Mouse (Mus musculus) embryonic facial prominence, embryonic 15.5 days (tissue): ENCODE results near the gene Cerkl. TPM values are rescaled to one million over a fixed set of nuclear protein-coding genes. Genes with fewer than 3 reads are reported as not detected.

Experiments used
- ATAC-seq: fragments of 200-750 bp; cut with Nextera tagmentation; 2 replicates; pipeline ENCODE4 v1.8.0; 2017; ENCODE audit warnings: low read depth, moderate TSS enrichment; ENCODE audit not compliant: insufficient number of reproducible peaks, low FRiP score, low TSS enrichment
- H3K27ac ChIP-seq: fragments of 300-500 bp; sonication (generic); replicated peaks from 2 replicates; pipeline ENCODE4 v1.5.1; 2015; ENCODE audit warnings: mild to moderate bottlenecking, inconsistent platforms
- H3K27me3 ChIP-seq: fragments of 300-500 bp; sonication (generic); 2 replicates; pipeline ENCODE4 v1.6.1; 2015; ENCODE audit warnings: inconsistent platforms
- H3K36me3 ChIP-seq: fragments of 300-500 bp; sonication (generic); 2 replicates; pipeline ENCODE4 v1.6.1; 2015; ENCODE audit warnings: mild to moderate bottlenecking, inconsistent platforms
- H3K4me1 ChIP-seq: fragments of 300-500 bp; sonication (generic); 2 replicates; pipeline ENCODE4 v1.6.1; 2015; ENCODE audit warnings: inconsistent platforms
- H3K4me2 ChIP-seq: fragments of 300-500 bp; sonication (generic); replicated peaks from 2 replicates; pipeline ENCODE4 v1.6.1; 2015; ENCODE audit warnings: mild to moderate bottlenecking, inconsistent platforms
- H3K4me3 ChIP-seq: fragments of 300-500 bp; sonication (generic); replicated peaks from 2 replicates; pipeline ENCODE4 v1.5.1; 2015; ENCODE audit warnings: mild to moderate bottlenecking, inconsistent platforms
- H3K9ac ChIP-seq: fragments of 300-500 bp; sonication (generic); 2 replicates; pipeline ENCODE4 v1.6.1; 2015; ENCODE audit warnings: inconsistent platforms
- H3K9me3 ChIP-seq: fragments of 300-500 bp; sonication (generic); replicated peaks from 2 replicates; pipeline ENCODE4 v1.6.1; 2016; ENCODE audit warnings: inconsistent platforms
- WGBS: fragments of 180-500 bp; shearing (Covaris S2); methylation state at CpG from one replicate; pipeline ENCODE4 v1.1.7; 2015; 5-methylcytosine and 5-hydroxymethylcytosine counted together
- polyA plus RNA-seq: library from polyadenylated mRNA; unstranded; fragments of >200 nt; fragmentation: Nextera tagmentation; extraction: Ambion mirVana; gene quantifications from 2 replicates; pipeline ENCODE4 v1.2.1, GENCODE M21; 2015

Gene Cerkl
- polyA plus RNA-seq, 1 experiment from 2014 or later = 4.0 TPM

DNA sequence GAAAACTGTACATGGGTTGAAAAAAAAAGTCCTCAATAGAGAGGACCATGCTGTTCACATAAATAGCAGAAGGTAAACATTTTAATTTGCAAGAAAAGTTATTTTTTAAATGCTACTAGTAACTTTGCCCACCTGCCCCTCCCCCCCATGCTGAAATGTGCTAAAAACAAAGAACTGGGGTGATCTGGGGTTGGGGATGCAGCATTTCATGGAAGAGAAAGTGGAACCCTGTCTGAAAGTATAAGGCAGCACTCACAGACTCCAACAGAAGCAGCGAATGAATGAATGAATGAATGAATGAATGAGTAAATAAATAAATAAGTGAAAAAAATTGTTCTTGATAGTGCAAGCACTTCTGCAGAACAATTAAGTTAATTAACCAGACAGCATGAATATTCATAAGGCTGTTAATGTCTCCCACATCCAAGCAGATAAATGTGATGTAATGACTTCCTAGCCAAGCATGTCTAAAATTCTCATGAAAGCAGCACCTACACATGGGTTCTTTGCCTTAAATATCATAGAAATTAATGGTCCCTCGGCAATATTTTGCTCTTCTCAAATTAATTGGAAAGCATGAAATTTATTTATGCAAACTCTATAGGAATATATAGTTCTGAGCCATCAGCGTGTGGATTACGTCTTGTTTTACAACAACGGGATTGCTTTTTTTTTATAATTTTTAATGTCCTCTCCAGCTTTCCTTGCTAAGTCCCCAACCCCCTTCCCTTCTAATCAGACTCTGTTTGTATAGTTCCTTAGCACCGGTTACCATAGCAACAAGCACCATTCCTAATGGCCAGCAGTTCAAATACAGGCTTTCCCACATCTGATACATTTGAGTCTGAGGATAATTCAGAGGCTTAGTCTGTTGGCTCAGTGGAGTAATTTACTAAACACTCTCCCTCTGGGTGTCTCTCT, 105.1 kb downstream of the Cerkl start:
- Histone ChIP-seq H3K27ac (no peak overlapping the region), H3K9ac (no peak overlapping the region), H3K4me1 (no peaks in the 10 kb centered on the region), H3K27me3 (no peaks in the 10 kb centered on the region), H3K36me3 (no peaks in the 10 kb centered on the region), H3K4me2 (no peak overlapping the region), H3K9me3 (no peaks in the 10 kb centered on the region), H3K4me3 (no peak overlapping the region)
- WGBS = 68% methylated on average over 6 of the region's 6 CpGs
- no peak for ATAC-seq

DNA sequence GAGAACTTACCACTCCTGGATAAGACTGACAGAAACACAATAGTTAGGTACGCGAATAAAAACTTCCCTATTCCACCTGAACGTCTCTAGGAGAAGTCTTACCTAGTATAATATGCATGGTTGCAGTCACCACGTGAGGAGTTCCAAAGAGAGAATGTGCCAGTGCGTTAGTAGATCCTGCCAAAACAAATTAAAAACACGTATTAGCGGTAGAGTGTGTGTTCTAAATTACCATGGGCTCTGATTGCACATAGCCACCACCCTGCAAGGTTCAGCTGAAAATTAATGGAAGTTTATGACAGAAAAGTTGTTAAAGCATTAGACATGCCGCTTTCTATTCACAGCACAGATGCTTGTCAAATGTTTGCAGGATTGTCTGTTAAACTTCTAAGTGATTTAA, 113.5 kb downstream of the Cerkl start:
- H3K4me2 ChIP-seq = no peak overlapping the region
- WGBS = 63% methylated on average over 8 of the region's 8 CpGs
- ATAC-seq = no peak
- no peak overlapping the region for H3K27ac ChIP-seq
- H3K27me3 ChIP-seq = no peaks in the 10 kb centered on the region
- H3K4me1 ChIP-seq = no peaks in the 10 kb centered on the region
- no peaks in the 10 kb centered on the region for H3K9me3 ChIP-seq
- no peak overlapping the region for H3K9ac ChIP-seq
- no peaks in the 10 kb centered on the region for H3K36me3 ChIP-seq
- H3K4me3 ChIP-seq = no peak overlapping the region

DNA sequence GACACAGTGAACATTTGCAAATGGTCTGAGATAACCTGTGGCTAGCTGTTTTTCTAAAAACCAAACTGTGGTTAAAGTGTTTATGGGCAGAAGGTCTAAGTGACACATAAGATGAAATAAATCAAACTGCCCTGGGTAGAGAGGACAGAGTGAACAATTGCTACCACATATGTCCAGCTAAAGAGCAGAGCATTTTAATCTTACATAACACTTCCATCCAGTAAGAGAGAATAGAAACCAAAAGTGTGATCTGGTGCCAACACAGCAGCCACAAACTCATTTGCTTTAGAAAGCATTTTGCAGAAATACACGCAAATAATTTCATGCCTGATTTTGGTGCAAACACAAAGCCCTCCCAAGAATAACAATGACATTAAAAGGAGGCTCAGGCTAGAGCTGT, 117.6 kb downstream of the Cerkl start:
- Histone ChIP-seq H3K9ac (no peak overlapping the region), H3K4me2 (no peak overlapping the region), H3K9me3 (0 out of 2 replicates have a peak, but pooled peaks cover 5% of the 10 kb centered on the region), H3K4me3 (no peak overlapping the region), H3K27ac (no peak overlapping the region), H3K27me3 (no peaks in the 10 kb centered on the region), H3K36me3 (no peaks in the 10 kb centered on the region), H3K4me1 (no peaks in the 10 kb centered on the region)
- ATAC-seq = no peak
- WGBS = 53% methylated on average over 1 of the region's 1 CpGs

DNA sequence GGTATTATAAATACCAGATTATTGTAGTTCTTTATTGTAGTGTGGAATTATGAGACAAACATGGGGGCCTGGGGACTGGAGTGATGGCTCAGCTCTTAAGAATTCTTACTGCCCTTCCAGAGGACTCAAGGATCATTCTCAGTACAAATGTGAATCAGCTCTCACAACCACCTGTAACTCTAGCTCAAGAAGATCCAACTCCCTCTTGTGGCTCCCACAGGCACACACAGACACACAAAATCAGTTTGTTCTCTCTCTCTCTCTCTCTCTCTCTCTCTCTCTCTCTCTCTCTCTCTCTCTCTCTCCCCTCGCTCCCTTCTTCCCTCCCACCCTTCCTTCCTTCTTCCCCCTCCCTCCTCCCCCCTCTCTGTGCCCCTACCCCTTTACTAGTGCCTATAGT, 120.4 kb downstream of the Cerkl start:
- Histone ChIP-seq H3K4me2 (no peak overlapping the region), H3K27me3 (no peaks in the 10 kb centered on the region), H3K9me3 (0 out of 2 replicates have a peak, but pooled peaks cover 5% of the 10 kb centered on the region), H3K4me3 (no peak overlapping the region), H3K9ac (no peak overlapping the region), H3K36me3 (no peaks in the 10 kb centered on the region), H3K4me1 (no peaks in the 10 kb centered on the region), H3K27ac (no peak overlapping the region)
- no peak for ATAC-seq
- 64% methylated on average over 1 of the region's 1 CpGs for WGBS

DNA sequence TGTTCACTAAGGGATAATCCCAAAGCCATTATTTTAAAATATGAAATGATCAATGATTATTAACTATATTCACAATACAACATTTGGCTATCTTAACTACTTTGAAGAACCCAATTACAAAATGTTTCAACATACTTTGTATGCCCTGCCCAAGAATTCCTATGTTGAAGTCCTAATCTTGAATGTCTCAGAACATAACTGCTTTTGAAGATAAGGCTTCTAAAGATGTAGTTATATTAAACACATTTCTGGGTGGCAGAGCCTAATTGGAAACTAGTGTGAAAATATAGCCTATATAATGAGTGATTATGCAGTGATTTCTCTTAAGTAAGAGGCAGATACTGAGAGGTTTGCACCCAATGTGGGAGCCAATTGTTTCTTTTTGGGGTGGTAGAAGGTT, 121.9 kb downstream of the Cerkl start:
- Histone ChIP-seq H3K9ac (no peak overlapping the region), H3K9me3 (0 out of 2 replicates have a peak, but pooled peaks cover 5% of the 10 kb centered on the region), H3K4me2 (no peak overlapping the region), H3K36me3 (no peaks in the 10 kb centered on the region), H3K27me3 (no peaks in the 10 kb centered on the region), H3K27ac (no peak overlapping the region), H3K4me3 (no peak overlapping the region), H3K4me1 (no peaks in the 10 kb centered on the region)
- ATAC-seq = no peak

DNA sequence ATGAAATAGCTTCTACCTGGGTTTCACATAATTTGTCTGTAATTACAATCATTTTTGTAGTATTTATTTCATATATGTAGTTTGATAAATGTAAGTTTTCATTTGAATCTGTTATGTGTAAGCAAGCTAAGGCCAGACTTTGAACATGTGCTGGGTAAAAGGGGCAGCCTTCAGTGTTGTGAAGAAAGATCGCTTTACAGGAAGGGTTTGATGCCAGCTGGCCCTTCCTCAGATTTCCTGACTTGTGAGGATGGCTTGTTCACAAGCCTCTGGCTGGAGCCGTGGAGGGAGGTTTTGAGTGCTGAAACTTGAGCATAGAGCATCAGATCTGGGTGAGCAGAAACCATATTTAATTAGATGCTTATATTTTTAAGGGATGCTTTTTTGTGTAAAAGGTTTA, 128.5 kb downstream of the Cerkl start:
- Histone ChIP-seq H3K27ac (no peak overlapping the region), H3K4me1 (no peaks in the 10 kb centered on the region), H3K9me3 (no peaks in the 10 kb centered on the region), H3K9ac (no peak overlapping the region), H3K4me2 (no peak overlapping the region), H3K27me3 (no peaks in the 10 kb centered on the region), H3K36me3 (no peaks in the 10 kb centered on the region), H3K4me3 (no peak overlapping the region)
- ATAC-seq = no peak
- 23% methylated on average over 2 of the region's 2 CpGs for WGBS

DNA sequence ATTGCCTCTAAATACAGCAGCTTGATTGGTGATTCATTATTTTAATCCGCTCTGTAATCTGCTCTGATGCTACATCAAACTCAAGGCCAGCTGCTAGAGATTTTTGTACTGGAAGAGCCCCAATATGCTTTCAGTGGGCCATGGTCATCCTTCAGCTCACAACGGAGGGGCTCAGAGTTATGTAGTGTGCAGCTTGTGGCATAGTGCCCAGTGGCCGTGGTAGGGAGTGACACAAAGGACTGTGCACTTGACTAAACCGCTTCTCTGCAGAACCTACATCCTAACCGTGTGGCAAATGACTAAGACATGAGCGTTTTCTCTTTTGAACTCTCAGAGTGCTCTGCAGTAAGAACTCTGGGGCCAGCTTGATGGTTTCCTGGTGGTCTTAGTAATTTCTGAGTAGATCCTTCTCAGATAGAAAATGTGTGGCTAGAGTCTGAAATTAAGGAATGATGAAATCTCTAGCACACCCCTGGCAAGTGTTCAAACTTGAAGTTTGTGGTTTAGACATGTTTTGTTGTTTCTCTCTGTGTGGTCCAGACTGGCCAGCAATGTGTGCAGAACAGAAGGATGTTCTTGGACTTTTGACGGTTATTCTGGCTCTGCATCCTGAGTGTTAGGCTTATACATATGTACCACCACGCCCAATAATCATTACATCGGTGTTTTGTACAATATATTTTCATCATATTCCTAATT, 140.3 kb downstream of the Cerkl start:
- no peak overlapping the region for H3K9ac ChIP-seq
- H3K4me3 ChIP-seq = no peak overlapping the region
- H3K27me3 ChIP-seq = no peaks in the 10 kb centered on the region
- ATAC-seq = no peak
- 62% methylated on average over 9 of the region's 9 CpGs for WGBS
- 0 out of 2 replicates have a peak, but pooled peaks cover 6% of the 10 kb centered on the region for H3K36me3 ChIP-seq
- 0 out of 2 replicates have a peak, but pooled peaks cover 4% of the 10 kb centered on the region for H3K4me1 ChIP-seq
- H3K27ac ChIP-seq = 0 out of 2 replicates have a peak overlapping the region, but pooled peaks have one; percentile 48
- no peaks in the 10 kb centered on the region for H3K9me3 ChIP-seq
- H3K4me2 ChIP-seq = no peak overlapping the region

DNA sequence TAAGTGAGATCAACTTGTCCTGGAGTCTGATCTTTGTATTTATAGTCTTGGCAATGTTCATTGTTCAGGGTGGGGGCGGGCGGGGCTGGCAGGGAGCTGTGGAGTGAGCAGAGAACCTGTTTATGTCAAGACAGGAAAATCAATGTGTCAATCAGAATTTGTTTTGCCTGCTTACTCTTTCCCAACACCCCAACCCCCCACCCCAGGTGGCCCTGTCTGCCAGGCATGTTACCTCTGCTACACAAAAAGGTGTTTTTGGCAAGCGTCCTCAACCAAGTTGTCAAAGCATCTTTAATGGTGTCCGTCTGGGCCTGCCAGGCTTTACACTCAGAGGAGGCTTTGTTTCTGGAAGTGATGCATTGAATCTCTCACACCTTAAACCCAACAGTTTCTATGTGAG, 141.5 kb downstream of the Cerkl start:
- WGBS = 79% methylated on average over 4 of the region's 4 CpGs
- H3K9ac ChIP-seq = no peak overlapping the region
- H3K9me3 ChIP-seq = no peaks in the 10 kb centered on the region
- H3K4me2 ChIP-seq = no peak overlapping the region
- H3K4me1 ChIP-seq = 0 out of 2 replicates have a peak, but pooled peaks cover 4% of the 10 kb centered on the region
- H3K4me3 ChIP-seq = no peak overlapping the region
- no peak for ATAC-seq
- H3K36me3 ChIP-seq = 0 out of 2 replicates have a peak, but pooled peaks cover 6% of the 10 kb centered on the region
- H3K27me3 ChIP-seq = no peaks in the 10 kb centered on the region
- no peak overlapping the region for H3K27ac ChIP-seq

DNA sequence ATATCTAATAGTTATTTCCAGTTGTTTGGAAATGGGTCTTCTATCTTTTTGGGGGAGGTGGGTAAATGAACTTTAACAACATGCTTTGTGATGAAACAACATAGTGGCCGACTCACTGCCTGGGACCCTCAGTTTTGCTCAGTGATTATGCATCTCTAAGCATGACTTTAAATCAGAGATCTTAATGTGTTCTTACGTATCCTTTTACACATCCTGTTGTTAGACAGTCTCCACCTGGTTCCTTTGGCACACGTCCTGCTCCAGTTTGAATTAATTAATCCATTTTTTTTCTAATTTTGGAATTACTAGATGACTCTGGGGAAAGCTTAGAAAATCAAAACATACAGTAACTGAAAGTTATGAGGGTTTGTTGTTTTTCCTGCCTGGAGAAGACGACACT, 144.1 kb downstream of the Cerkl start:
- no peaks in the 10 kb centered on the region for H3K9me3 ChIP-seq
- H3K27me3 ChIP-seq = no peaks in the 10 kb centered on the region
- 0 out of 2 replicates have a peak, but pooled peaks cover 3% of the 10 kb centered on the region for H3K36me3 ChIP-seq
- H3K4me3 ChIP-seq = no peak overlapping the region
- WGBS = 58% methylated on average over 4 of the region's 4 CpGs
- no peak overlapping the region for H3K9ac ChIP-seq
- no peak for ATAC-seq
- no peak overlapping the region for H3K4me2 ChIP-seq
- H3K4me1 ChIP-seq = 0 out of 2 replicates have a peak, but pooled peaks cover 4% of the 10 kb centered on the region
- no peak overlapping the region for H3K27ac ChIP-seq

DNA sequence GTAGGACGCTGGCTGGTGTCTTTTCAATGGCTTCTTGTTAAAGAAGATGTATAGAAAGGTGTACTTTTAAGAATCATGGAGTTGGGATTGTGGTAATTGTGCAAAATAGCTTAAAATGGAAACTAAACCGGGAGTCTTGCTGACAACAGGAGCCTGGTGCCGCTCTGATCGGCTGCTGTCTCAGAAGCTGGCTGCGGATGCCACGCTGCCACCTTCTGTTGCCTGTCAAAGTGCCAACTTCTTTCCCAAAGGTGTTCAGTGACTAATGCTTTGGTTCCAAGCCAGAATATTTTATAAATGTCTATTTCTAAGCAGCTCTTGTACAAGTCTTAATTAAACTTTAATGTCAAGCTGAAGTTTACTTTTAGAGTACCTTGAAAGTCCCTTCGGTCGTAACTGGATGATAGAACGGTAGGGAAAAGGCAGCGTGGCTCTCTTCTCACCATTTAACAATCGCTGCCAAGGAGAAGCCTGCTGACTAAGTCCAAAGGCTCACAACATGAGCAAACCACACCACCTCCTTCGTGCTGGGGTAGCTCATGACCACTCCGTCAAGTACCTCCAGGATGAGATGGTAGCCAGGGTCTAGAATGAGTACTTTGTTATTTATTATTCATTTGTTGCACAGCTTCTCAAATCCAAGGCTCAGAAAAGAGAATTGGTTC, 147.0 kb downstream of the Cerkl start:
- no peak for ATAC-seq
- H3K4me3 ChIP-seq = no peak overlapping the region
- H3K9ac ChIP-seq = no peak overlapping the region
- H3K27me3 ChIP-seq = no peaks in the 10 kb centered on the region
- H3K4me1 ChIP-seq = no peaks in the 10 kb centered on the region
- no peaks in the 10 kb centered on the region for H3K9me3 ChIP-seq
- no peak overlapping the region for H3K4me2 ChIP-seq
- 0 out of 2 replicates have a peak overlapping the region, but pooled peaks have one; percentile 24 for H3K27ac ChIP-seq
- no peaks in the 10 kb centered on the region for H3K36me3 ChIP-seq
- WGBS = 70% methylated on average over 13 of the region's 13 CpGs

DNA sequence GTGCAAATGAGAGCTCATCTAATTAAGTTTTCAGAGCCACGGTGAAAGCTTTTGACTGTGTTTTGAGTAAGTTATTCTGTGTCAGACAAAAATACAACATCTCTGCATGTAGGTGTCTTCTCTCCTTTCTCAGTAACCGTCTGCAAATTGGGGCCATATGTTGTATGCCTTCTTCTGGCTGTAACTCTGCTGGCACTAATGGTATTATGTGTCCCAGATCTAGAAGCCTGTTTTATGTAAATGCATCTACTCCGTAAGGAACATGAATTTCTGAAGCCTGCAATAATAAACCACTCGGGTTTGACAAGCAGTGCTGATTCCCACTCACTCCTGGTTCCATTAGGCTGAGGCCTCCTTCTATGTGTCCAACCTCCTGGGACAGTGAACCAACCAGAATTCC, 149.0 kb downstream of the Cerkl start:
- H3K27me3 ChIP-seq = no peaks in the 10 kb centered on the region
- H3K4me1 ChIP-seq = no peaks in the 10 kb centered on the region
- H3K4me2 ChIP-seq = no peak overlapping the region
- no peak overlapping the region for H3K27ac ChIP-seq
- ATAC-seq = no peak
- H3K9ac ChIP-seq = no peak overlapping the region
- H3K9me3 ChIP-seq = no peaks in the 10 kb centered on the region
- 35% methylated on average over 4 of the region's 4 CpGs for WGBS
- H3K4me3 ChIP-seq = no peak overlapping the region
- no peaks in the 10 kb centered on the region for H3K36me3 ChIP-seq
